Mouse (Mus musculus): Measurements from ENCODE around the gene Lhx2. TPM values are rescaled to one million over a fixed set of nuclear protein-coding genes. Genes with fewer than 3 reads are reported as not detected.

Gene Lhx2
- polyA plus RNA-seq, 1 experiment, result 0.08 TPM

DNA sequence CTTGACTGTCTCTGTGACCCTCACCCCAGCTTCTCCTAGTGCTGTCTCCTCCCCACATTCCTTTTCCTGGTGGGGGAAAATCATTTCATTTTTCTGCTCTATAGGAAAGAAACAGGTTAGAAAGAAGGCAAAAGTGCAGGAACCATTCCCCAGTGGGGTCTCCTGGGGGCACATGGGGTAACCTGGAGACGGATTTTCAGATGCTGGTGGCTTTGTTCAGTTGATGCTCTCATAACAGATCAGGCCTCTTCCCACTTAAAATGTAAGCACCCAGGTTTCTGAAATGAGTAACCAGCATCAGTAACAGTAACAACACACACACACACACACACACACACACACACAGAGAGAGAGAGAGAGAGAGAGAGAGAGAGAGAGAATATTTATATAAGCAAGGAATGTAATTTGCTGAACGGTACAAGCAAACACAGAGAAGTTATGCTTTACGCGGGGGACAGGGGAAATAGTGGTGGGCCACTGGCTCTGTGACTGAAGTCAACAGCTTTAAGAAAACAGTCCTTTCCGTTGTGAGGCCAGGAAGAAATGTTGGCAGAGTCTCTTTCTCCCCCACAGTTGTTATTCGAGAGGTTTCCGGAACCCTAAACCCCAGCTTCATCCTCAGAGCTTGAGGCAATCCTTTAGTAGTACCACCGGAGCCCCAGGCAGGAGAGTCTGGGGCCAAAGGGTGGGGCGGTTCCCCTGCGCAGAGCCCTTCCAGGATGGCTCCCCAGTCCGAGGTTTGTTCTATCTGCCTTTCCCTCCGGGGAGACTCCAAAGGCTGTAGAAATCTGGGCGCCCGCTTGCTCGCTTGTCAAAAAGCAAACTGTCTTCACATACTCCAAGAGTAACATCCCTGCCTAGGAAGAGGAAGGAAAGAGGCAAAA is 8.0 kb downstream of the Lhx2 start:
- peaks cover 18% of the 10 kb centered on the region for H3K27me3 ChIP-seq (replicated peaks; ENCODE audit: control insufficient read depth, insufficient read depth, low read length)
- no peaks in the 10 kb centered on the region for H3K36me3 ChIP-seq (ENCODE audit: control insufficient read depth, insufficient read depth, low read length)
- no peak overlapping the region for H3K27ac ChIP-seq (ENCODE audit: insufficient read depth, low read depth, low read length)
- no peak for TF ChIP-seq POLR2A (IDR thresholded peaks at IDR 0.05; ENCODE audit: low read depth, low read length)
- TF ChIP-seq CTCF (conservative IDR thresholded peaks at IDR 0.05; ENCODE audit: insufficient read depth, insufficient read length, low read depth, low read length), result no peak
- WGBS, result 9% methylated on average over 15 of the region's 15 CpGs
- DNase-seq, result no peak
- H3K4me1 ChIP-seq (ENCODE audit: control insufficient read depth, insufficient read depth, low read length), result no peaks in the 10 kb centered on the region
- no peak overlapping the region for H3K4me3 ChIP-seq (ENCODE audit: insufficient read depth, low read depth, low read length)

GRCm38 (mm10) chr2:38347811-38348551 is 8.9 kb downstream of the Lhx2 start:
- peaks cover 18% of the 10 kb centered on the region for H3K27me3 ChIP-seq (replicated peaks; ENCODE audit: control insufficient read depth, insufficient read depth, low read length)
- WGBS, result 2% methylated on average over 54 of the region's 54 CpGs
- no peak for DNase-seq
- H3K36me3 ChIP-seq (ENCODE audit: control insufficient read depth, insufficient read depth, low read length), result no peaks in the 10 kb centered on the region
- no peak overlapping the region for H3K4me3 ChIP-seq (ENCODE audit: insufficient read depth, low read depth, low read length)
- TF ChIP-seq CTCF (conservative IDR thresholded peaks at IDR 0.05; ENCODE audit: insufficient read depth, insufficient read length, low read depth, low read length) (no peak), POLR2A (IDR thresholded peaks at IDR 0.05; ENCODE audit: low read depth, low read length) (no peak)
- H3K4me1 ChIP-seq (ENCODE audit: control insufficient read depth, insufficient read depth, low read length), result peaks cover 2% of the 10 kb centered on the region; the same call in 1 of the 2 replicates
- H3K27ac ChIP-seq (ENCODE audit: insufficient read depth, low read depth, low read length), result no peak overlapping the region

- TF ChIP-seq CTCF (conservative IDR thresholded peaks at IDR 0.05; ENCODE audit: insufficient read depth, insufficient read length, low read depth, low read length) (no peak), POLR2A (IDR thresholded peaks at IDR 0.05; ENCODE audit: low read depth, low read length) (no peak)
- peaks cover 13% of the 10 kb centered on the region for H3K27me3 ChIP-seq (replicated peaks; ENCODE audit: control insufficient read depth, insufficient read depth, low read length)
- DNase-seq, result peak; percentile 85
Measured at GRCm38 (mm10) chr2:38348660-38349420, 9.8 kb downstream of the Lhx2 start.

DNA sequence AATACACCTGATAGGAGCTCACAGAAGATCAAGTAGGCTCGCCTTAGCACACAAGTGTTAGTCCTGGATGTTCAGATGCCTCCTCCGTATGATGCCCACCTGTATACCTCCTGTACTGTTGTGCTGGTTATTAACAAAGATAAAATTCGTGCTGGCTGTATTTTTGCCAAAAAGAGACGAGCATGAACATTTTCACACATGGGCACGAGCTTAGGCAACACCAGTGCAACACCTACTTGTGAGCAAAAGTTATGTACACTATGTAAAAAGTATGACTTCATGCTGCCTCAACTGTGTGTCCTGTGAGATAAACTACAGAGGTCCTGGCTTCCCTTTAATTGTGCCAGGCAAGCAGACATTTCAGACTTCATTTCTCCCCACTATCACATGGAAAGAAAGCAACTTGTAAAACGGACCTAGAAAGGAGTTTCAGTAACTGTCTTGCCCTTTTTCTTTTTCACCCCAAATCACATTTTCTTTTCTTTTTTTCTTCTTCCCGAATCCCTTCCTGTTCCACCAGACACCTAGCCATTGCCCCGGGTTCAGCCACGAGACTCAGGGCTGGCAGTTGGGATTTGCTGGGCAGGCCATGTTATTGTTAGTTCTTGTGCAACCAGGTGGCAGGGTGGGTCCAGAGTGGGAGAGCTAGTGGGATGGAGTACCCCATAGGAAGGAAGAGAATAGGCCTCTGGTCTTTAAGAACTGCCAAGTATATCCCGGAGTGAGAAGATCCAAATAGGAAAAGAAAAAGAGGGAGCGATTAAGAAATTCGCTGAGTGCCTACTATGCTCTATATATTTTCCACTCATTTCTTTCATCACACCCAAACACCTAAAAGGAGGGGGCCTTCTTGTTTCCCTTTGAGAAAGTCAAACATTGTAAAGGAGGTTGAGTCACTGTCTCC is 10.6 kb downstream of the Lhx2 start:
- Histone ChIP-seq H3K27ac (ENCODE audit: insufficient read depth, low read depth, low read length) (no peak overlapping the region), H3K27me3 (replicated peaks; ENCODE audit: control insufficient read depth, insufficient read depth, low read length) (peaks cover 13% of the 10 kb centered on the region), H3K36me3 (ENCODE audit: control insufficient read depth, insufficient read depth, low read length) (no peaks in the 10 kb centered on the region), H3K4me3 (ENCODE audit: insufficient read depth, low read depth, low read length) (no peak overlapping the region), H3K4me1 (ENCODE audit: control insufficient read depth, insufficient read depth, low read length) (peaks cover 2% of the 10 kb centered on the region; the same call in 1 of the 2 replicates)
- TF ChIP-seq CTCF (conservative IDR thresholded peaks at IDR 0.05; ENCODE audit: insufficient read depth, insufficient read length, low read depth, low read length) (no peak), POLR2A (IDR thresholded peaks at IDR 0.05; ENCODE audit: low read depth, low read length) (no peak)
- DNase-seq, result no peak
- 11% methylated on average over 12 of the region's 12 CpGs for WGBS

More at GRCm38 (mm10) chr2:38348660-38349420, 9.8 kb downstream of the Lhx2 start:
- Histone ChIP-seq H3K27ac (ENCODE audit: insufficient read depth, low read depth, low read length) (no peak overlapping the region), H3K36me3 (ENCODE audit: control insufficient read depth, insufficient read depth, low read length) (no peaks in the 10 kb centered on the region), H3K4me3 (ENCODE audit: insufficient read depth, low read depth, low read length) (no peak overlapping the region), H3K4me1 (ENCODE audit: control insufficient read depth, insufficient read depth, low read length) (peaks cover 2% of the 10 kb centered on the region; the same call in 1 of the 2 replicates)
- 6% methylated on average over 19 of the region's 19 CpGs for WGBS

DNA sequence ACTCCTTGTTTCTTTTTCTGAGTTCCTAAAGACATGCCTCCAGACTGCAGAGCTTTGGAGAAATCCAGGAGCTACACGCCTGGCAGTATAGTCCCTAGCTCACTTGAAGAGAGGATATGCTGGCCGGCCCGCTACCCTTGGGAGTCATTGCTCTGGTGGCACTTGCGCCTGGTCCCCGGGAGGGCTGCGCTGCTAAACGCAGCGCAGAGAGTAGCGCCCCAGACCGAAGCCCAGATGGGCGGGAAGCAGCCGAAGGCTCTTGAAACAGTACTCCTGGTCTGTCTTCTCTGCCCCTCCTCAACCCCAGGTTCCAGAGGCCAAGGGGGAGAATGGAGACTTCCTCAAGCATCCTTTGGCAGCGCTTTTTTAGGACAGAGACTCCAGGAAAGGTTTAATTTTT is 11.3 kb downstream of the Lhx2 start:
- TF ChIP-seq CTCF (conservative IDR thresholded peaks at IDR 0.05; ENCODE audit: insufficient read depth, insufficient read length, low read depth, low read length), result no peak
- no peak for TF ChIP-seq POLR2A (IDR thresholded peaks at IDR 0.05; ENCODE audit: low read depth, low read length)
- peaks cover 13% of the 10 kb centered on the region for H3K27me3 ChIP-seq (replicated peaks; ENCODE audit: control insufficient read depth, insufficient read depth, low read length)
- H3K27ac ChIP-seq (ENCODE audit: insufficient read depth, low read depth, low read length), result no peak overlapping the region
- H3K4me3 ChIP-seq (ENCODE audit: insufficient read depth, low read depth, low read length), result peak overlapping the region; percentile 47; the same call in 1 of the 2 replicates
- no peak for DNase-seq
- no peaks in the 10 kb centered on the region for H3K36me3 ChIP-seq (ENCODE audit: control insufficient read depth, insufficient read depth, low read length)
- peaks cover 2% of the 10 kb centered on the region; the same call in 1 of the 2 replicates for H3K4me1 ChIP-seq (ENCODE audit: control insufficient read depth, insufficient read depth, low read length)
- whole genome bisulfite sequencing, result 1% methylated on average over 13 of the region's 13 CpGs

GRCm38 (mm10) chr2:38350796-38351195 is 11.7 kb downstream of the Lhx2 start:
- H3K27ac ChIP-seq (ENCODE audit: insufficient read depth, low read depth, low read length), result no peak overlapping the region
- DNase-seq, result peak; percentile 82
- no peak for TF ChIP-seq CTCF (conservative IDR thresholded peaks at IDR 0.05; ENCODE audit: insufficient read depth, insufficient read length, low read depth, low read length)
- no peak for TF ChIP-seq POLR2A (IDR thresholded peaks at IDR 0.05; ENCODE audit: low read depth, low read length)
- H3K4me3 ChIP-seq (ENCODE audit: insufficient read depth, low read depth, low read length), result peak overlapping the region; percentile 47
- peaks cover 13% of the 10 kb centered on the region for H3K27me3 ChIP-seq (replicated peaks; ENCODE audit: control insufficient read depth, insufficient read depth, low read length)
- WGBS, result under 1% methylated on average over 36 of the region's 37 CpGs
- H3K36me3 ChIP-seq (ENCODE audit: control insufficient read depth, insufficient read depth, low read length), result no peaks in the 10 kb centered on the region
- H3K4me1 ChIP-seq (ENCODE audit: control insufficient read depth, insufficient read depth, low read length), result peaks cover 2% of the 10 kb centered on the region; the same call in 1 of the 2 replicates
